In the genomic region with DNA sequence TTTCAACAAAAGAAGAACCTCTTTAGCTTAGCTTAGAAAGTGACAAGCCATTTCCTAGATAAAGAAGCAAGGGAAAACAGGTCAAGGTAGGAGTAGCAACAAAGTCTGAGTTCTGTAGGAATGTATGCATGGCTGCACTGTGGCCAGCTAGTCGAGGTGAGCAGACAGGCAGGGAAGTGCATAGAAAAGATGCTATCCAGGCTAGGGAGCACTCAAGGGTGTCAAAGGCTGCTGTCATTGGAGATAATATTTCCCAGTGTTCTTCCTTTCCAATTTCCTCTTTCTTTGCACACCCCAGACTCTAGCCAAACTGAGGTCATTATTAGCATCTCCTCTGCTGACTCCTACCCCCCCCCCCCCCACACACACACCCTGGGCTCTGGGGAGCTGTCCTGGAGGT, we compare ENCODE assay signal across 23 mouse cellular contexts.
DNase-seq lines count a peak whose midpoint lies in the region; ATAC-seq lines count a peak whose summit lies in the region.
"Had no signal": no experiment of that assay in that cellular context is flagged by ENCODE, and none has a peak within 500 bp of the region (broad histone marks: within the 10 kb centered on the region; RNA-seq: fewer than 3 reads in every experiment).

No protein-coding gene starts in this region.

- no peak overlapping the region for H3K4me2 ChIP-seq in kidney, embryonic 14.5 days (replicated peaks; ENCODE audit: low read depth, low read length)
- no peak overlapping the region for H3K4me2 ChIP-seq in kidney, embryonic 16.5 days (replicated peaks; ENCODE audit: low read depth, low read length)
- H3K4me2 ChIP-seq: embryonic facial prominence, embryonic 12.5 days; forebrain, embryonic 13.5 days; forebrain, embryonic 15.5 days had no signal

- H3K4me1 ChIP-seq in kidney, embryonic 14.5 days (ENCODE audit: control insufficient read depth, insufficient read depth, low read length): no peaks in the 10 kb centered on the region
- no peaks in the 10 kb centered on the region for H3K4me1 ChIP-seq in kidney, embryonic 16.5 days (ENCODE audit: insufficient read depth, low read length)
- H3K4me1 ChIP-seq in limb, embryonic 10.5 days: peaks cover 57% of the 10 kb centered on the region

- H3K4me3 ChIP-seq in kidney, embryonic 14.5 days (ENCODE audit: low read length): no peak overlapping the region
- no peak overlapping the region for H3K4me3 ChIP-seq in kidney, embryonic 16.5 days (ENCODE audit: low read length)
- no peak overlapping the region for H3K4me3 ChIP-seq in limb, embryonic 10.5 days
- H3K4me3 ChIP-seq: embryonic facial prominence, embryonic 10.5 days; embryonic facial prominence, embryonic 12.5 days; forebrain, embryonic 13.5 days; forebrain, embryonic 15.5 days had no signal

- no peak overlapping the region for H3K9ac ChIP-seq in kidney, embryonic 14.5 days (ENCODE audit: low read depth, low read length)
- H3K9ac ChIP-seq in kidney, embryonic 16.5 days (replicated peaks; ENCODE audit: low read length): no peak overlapping the region
- H3K9ac ChIP-seq: embryonic facial prominence, embryonic 12.5 days; forebrain, embryonic 13.5 days; forebrain, embryonic 15.5 days had no signal

- ATAC-seq in kidney, embryonic 14.5 days (ENCODE audit: low FRiP score, low TSS enrichment): peak; percentile 69; the same call in 1 of the 2 replicates
- ATAC-seq in kidney, embryonic 16.5 days (ENCODE audit: low FRiP score, low TSS enrichment): peak; percentile 76; the same call in 1 of the 2 replicates
- ATAC-seq: activated CD4-positive, CD25-positive, alpha-beta regulatory T cell, adult 4 months; CD4-positive, CD25-positive, alpha-beta regulatory T cell, adult 4 months; forebrain, embryonic 13.5 days; forebrain, embryonic 15.5 days; Patski had no signal

- no peak for DNase-seq in kidney, postnatal 14 days
- no peak for DNase-seq in kidney, adult 9 months
- no peak for DNase-seq in limb, embryonic 10.5 days (ENCODE audit: low spot score)
- DNase-seq: adrenal gland, adult 8-10 months; adrenal gland, postnatal 14 days; adrenal gland, postnatal 36 days; B cell, adult 2 months; cerebellum, adult 11-12 months; cerebellum, adult 2 months; cerebellum, adult 9-10 months; cerebellum, postnatal 10 days; cerebellum, postnatal 25 days had no signal

- H3K9me3 ChIP-seq in kidney, embryonic 14.5 days (ENCODE audit: control insufficient read depth, low read length): no peaks in the 10 kb centered on the region
- no peaks in the 10 kb centered on the region for H3K9me3 ChIP-seq in kidney, embryonic 16.5 days (ENCODE audit: low read length)
- H3K9me3 ChIP-seq in limb, embryonic 10.5 days (replicated peaks): no peaks in the 10 kb centered on the region
- H3K9me3 ChIP-seq: embryonic facial prominence, embryonic 10.5 days; embryonic facial prominence, embryonic 12.5 days; forebrain, embryonic 13.5 days; forebrain, embryonic 15.5 days; G1E had no signal

- no peaks in the 10 kb centered on the region for H3K36me3 ChIP-seq in kidney, embryonic 14.5 days (ENCODE audit: control insufficient read depth, insufficient read depth, low read length)
- no peaks in the 10 kb centered on the region for H3K36me3 ChIP-seq in kidney, embryonic 16.5 days (ENCODE audit: insufficient read depth, low read length)
- no peaks in the 10 kb centered on the region for H3K36me3 ChIP-seq in limb, embryonic 10.5 days
- H3K36me3 ChIP-seq: embryonic facial prominence, embryonic 10.5 days; embryonic facial prominence, embryonic 12.5 days; forebrain, embryonic 15.5 days; G1E had no signal

- H3K27ac ChIP-seq in kidney, embryonic 14.5 days (ENCODE audit: low read depth, low read length): no peak overlapping the region
- H3K27ac ChIP-seq in kidney, embryonic 16.5 days (ENCODE audit: low read length): no peak overlapping the region
- H3K27ac ChIP-seq in limb, embryonic 10.5 days: 0 out of 2 replicates have a peak overlapping the region, but pooled peaks have one; percentile 25
- H3K27ac ChIP-seq: embryonic facial prominence, embryonic 10.5 days; embryonic facial prominence, embryonic 12.5 days; forebrain, embryonic 13.5 days; forebrain, embryonic 15.5 days had no signal

- WGBS in kidney, embryonic 14.5 days: 32% methylated on average over 1 of the region's 1 CpGs
- WGBS in kidney, embryonic 16.5 days: 20% methylated on average over 1 of the region's 1 CpGs
- 56% methylated on average over 1 of the region's 1 CpGs for WGBS in limb, embryonic 10.5 days

- H3K27me3 ChIP-seq in kidney, embryonic 14.5 days (ENCODE audit: control insufficient read depth, insufficient read depth, low read length): no peaks in the 10 kb centered on the region
- no peaks in the 10 kb centered on the region for H3K27me3 ChIP-seq in kidney, embryonic 16.5 days (ENCODE audit: insufficient read depth, low read length)
- no peaks in the 10 kb centered on the region; the same call in 1 of the 2 replicates for H3K27me3 ChIP-seq in limb, embryonic 10.5 days (ENCODE audit: low read depth, poor library complexity, severe bottlenecking)
- H3K27me3 ChIP-seq: CH12.LX; embryonic facial prominence, embryonic 12.5 days; forebrain, embryonic 15.5 days; Patski had no signal
